Mouse (Mus musculus) heart, postnatal 0 days (tissue): ENCODE measurements around the gene Tatdn2.

Experiments used
- CTCF ChIP-seq: IDR thresholded peaks from 2 replicates; pipeline ENCODE4 v1.5.1; 2016; ENCODE audit warnings: antibody characterized with exemption, control low read depth, low read depth
- EP300 ChIP-seq: IDR thresholded peaks from 2 replicates; pipeline ENCODE4 v1.6.1; 2016; ENCODE audit warnings: antibody characterized with exemption, low read depth

GRCm38 (mm10) chr6:113649346-113650196 lies 47.3 kb upstream of the Tatdn2 start:
- TF ChIP-seq CTCF, result no peak
- TF ChIP-seq EP300, result no peak
